Mouse (Mus musculus): Measurements from ENCODE around the gene Efcab9.

The Efcab9 gene

GRCm38 (mm10) chr11:32488808-32489670 is 42.8 kb downstream of the Efcab9 start:
- DNase-seq, result no peak

- DNase-seq, result no peak
Measured at GRCm38 (mm10) chr11:32488344-32488743, 43.5 kb downstream of the Efcab9 start.

- DNase-seq, result no peak
Measured at GRCm38 (mm10) chr11:32487501-32487900, 44.4 kb downstream of the Efcab9 start.

DNA sequence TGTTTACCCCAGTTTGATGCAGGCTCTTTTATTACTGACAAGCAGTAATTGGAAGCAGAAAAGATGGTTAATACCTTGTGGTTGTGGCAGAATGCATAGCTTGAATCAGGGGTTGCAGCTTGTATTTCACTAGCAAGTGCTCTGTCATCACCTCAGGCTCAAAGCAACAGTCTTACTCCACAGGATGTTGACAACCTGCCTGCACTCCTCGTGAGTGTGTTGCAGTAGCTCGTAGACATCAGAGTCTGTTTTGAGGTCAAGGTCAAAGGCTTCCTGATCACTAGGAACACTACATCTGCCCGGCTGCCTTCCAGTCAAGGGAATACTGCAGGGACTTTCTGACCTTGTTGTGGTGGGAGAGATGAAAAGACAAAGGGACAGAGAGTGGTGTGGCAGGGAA is 45.3 kb downstream of the Efcab9 start:
- DNase-seq, result no peak

DNA sequence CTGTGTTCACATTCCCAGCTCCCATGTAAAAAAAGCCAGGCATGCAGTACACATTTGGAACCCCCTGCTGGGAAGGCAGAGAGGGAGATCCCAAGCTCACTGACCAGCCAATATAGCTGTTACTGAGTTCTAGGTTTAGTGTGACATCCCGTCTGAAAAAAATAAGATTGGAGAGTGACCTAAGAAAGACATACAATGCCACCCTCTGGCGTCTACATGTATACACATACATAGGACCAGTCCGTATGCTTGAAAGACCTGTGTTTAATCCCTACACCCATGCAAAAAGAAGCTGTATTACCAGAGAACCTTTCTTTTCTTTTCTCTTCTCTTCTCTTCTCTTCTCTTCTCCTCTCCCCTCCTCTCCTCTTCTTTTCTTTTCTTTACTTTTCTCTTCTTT is 46.6 kb downstream of the Efcab9 start:
- DNase-seq, result no peak

GRCm38 (mm10) chr11:32481525-32481924 is 50.4 kb downstream of the Efcab9 start:
- no peak for DNase-seq

GRCm38 (mm10) chr11:32475487-32476236 is 56.2 kb downstream of the Efcab9 start:
- no peak for DNase-seq

GRCm38 (mm10) chr11:32474725-32475124 is 57.2 kb downstream of the Efcab9 start:
- DNase-seq, result no peak

All from retina, postnatal 1 day (tissue).